Mouse (Mus musculus) hematopoietic multipotent progenitor cell, adult 10-12 weeks (in vitro differentiated cells): ENCODE results near the gene Zfp382. TPM values are rescaled to one million over a fixed set of nuclear protein-coding genes. Genes with fewer than 3 reads are reported as not detected.

Source experiments
- polyA plus RNA-seq: library from polyadenylated mRNA; stranded (reverse); fragments of >175 nt; gene quantifications from 2 replicates; pipeline ENCODE4 v1.2.3, GENCODE M21; 2012; ENCODE audit warnings: low replicate concordance

The Zfp382 gene
- polyA plus RNA-seq = 8.0 and 18.8 TPM in 2 replicates

DNA sequence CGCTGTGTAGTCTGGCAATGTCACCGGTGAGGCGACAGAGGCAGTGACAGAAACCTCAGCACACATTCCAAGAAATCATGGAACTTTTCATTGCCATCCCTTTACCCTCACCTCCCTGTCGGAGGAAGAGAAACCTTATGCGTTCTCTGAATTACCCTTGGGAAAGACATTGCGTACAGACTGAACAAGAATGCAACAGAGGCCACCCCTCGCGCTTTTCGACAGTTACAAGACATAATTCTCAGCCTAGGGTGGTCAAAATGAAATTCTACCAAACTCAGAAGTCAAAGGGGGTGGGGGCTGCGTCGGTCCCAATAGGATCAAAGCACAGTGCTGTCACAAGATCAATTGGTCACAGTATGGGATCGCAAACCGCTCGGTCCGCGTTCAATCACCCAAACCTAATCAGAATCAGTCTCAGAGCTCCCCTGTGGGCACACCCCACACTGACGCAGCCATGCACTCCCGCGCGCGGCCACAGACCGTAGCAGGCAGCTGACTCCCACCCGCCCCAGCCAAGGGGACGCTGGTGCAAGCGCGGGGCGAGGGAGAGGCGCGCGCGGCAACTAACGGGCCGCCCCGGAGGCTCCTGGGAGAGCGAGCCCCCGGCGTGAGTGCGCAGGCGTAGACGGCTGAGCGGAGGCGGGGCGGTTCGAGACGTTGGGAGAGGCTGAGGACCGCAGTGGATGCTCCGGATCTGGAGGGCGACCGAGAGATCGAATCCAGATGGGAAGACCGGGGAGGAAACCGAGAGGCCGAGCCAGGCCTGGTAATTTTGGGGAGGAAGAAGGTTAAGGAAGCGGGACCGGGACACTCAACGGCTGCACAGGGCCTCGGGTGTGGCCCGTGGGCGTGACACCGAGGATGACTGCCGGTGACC lies at the start of gene Zfp382:
Gene Zfp382 (plus strand): TSS at position 635 of the 880 bp plus-strand sequence.

DNA sequence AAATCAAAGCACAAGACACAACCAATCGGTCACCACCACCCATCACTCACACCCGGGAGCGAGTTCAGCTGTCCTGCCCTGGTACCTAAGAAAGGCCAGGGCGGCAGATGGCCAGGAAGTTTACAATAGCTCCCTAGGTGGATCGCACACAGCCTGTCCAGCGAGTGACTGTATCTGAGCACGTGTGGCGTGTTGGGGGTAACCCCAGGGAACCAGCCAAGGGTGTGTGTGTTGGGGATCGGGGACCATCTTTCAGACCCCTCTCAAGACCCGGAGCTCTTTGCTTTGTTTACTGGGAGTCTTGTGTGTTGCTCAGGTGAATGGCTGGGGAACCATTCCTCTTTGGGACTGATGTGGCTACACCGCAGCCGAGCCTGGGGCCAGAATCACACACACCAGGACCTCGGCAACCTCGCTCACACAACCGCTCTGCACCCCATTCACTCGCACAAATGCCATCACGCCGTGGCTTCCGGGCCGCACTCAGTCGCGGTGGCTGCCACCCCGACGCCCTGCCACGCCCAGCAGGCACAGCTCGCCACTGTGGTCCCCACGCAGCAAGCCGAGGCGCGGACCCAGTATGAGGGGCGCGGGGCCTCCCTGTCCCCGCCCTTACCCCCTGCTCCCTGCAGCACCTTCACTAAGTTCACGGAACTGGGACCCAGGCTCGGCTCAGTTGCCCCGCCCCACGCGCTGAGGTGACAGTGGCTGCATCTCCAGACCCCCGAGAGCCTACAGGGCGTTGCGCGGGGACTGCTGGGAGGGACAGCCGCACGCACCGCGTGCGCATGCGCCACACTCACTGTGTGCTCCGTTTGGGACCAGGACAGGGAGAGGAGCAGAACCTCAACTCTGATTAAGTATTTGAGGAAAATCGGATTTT lies 49.4 kb upstream of the Zfp382 start, which contains the start of gene Zfp82:
Gene Zfp82 (minus strand): TSS at position 755 of the 883 bp plus-strand sequence.

DNA sequence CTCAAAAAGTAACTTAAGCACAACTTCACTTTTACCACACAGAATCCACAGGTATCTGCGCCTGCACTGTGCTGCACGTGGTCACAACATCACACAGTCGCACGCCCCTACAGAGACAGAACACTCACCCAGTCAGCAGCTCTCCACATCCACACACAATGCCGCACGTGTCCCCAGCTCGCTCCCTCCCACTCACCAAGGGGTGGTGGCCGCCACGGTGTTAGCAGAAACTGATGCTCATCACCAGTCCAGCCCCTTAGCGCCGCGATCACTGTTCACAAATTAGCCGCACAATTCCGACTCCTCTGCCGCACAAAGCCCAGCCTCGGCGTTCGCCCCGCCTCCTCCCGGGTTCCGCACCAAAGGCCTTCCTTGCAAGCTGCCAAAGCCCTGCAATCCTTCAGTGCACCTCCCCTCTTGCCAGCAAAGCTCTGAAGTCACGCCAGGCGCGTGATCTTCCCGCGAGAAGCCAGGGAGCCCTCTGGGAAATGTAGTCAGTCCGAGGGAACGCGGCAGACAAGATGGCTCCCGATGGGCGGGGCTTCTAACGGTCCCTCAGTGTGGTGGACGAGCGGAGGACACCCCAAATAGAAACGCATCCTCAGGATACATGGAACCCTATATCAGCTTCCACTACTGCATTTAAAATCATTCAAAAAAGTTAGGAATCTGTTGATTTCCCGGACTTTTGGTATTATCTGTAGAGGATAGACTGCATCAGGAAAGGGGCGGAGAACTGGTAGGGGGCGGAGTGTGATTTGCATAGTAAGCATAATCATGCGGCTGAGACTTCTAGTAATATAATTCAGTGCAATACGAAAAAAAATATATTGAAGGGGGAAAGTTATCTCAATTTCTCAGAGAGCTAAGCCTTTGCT lies 31.4 kb upstream of the Zfp382 start, which contains the start of the genes Gm26920 and Zfp566:
Gene Gm26920 (minus strand): TSS at position 319 of the 878 bp plus-strand sequence.
Gene Zfp566 (minus strand): TSS at position 436 of the 878 bp plus-strand sequence.

DNA sequence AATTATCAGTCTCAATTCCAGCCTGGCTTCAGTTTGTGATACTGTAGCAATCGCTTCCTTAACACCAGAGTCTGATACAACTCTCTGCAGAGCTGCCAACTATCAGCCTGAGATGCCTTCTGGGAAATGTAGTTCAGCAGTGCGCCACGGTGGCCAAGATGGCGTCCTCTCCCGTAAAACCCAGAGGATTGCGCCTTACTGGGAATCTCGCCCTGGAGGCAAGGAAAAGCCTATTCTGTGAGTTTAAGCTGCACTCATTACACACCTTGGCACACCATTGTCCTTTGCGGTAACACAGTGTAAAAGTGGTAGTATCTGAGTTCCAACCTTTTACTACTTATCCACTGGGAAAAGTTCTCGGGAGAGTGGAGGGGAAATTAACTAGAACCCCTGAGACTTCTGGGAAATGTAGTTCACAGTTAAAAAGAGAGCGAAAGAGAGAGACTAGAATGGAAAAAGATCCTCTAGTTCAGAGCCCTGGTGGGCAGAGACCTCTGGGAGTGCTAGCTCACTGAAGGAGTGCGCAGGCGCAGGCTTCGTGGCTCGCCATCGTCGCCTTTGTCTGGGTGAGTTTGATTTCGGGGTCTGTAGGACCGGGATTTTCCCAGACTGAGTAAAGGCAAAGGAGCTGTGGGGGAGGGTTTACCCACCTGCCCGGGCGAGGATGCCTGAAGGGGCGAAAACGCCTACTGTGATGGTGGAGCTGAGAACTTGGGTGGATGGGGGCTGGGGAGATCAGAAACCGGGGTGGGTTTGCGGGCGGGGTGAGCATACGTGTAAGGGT lies 26.9 kb upstream of the Zfp382 start, which contains the start of gene Zfp260:
Gene Zfp260 (plus strand): TSS at position 132 of the 784 bp plus-strand sequence.

DNA sequence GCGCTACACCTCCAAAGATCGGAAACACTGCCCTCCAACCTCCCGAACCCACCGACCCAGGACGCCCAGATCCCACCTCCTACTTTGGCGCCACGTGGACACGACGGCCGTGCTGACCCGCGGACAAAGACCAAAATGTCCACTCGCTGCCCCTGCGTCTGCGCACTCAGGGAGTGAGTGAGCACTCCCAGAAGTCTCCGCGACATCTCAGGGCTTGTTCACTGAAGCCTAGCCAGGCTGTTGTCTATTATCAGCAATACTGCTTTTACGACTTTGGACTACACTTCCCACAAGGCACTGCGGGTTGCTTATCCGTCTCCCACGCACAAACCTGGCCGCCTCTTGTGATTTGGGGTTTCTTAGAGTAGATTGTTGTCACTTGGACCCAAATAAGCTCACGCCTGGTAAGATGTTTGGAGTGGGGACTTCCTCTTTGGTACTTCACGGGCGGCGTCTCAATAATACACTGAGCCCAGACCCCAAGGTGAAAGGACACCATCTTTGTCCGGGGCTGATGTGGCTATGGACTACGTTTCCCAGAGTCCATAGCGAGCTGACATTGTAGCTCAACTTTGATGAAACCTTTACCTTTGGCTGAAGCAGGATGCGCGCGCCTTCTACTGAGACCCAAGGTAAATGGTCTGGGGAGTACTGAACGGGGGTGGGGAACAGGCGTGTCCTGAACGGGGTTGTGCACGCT lies 48.0 kb downstream of the Zfp382 start, which contains the start of gene Zfp146:
Gene Zfp146 (minus strand): TSS at position 168 of the 700 bp plus-strand sequence.

DNA sequence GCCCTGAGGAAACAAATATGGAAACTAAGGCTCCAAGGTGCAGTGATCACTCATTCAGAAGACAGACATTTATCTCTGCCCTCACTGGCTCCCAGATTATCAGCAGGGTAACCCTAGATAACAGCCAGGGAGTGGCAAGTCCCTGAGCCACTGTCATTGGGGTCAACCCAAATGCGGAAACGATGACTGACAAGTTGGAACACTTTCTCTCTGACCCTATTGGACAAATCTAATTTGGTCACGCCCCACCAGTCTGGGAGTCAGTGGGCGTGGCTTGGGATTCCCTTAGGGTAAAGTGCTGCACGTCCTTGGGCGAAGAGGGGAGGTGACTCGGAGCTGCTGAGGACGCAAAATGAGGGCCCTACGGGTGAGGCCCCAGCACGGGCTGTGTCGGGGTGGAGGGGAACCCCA lies 62.1 kb downstream of the Zfp382 start, which contains the start of gene Cox7a1:
Gene Cox7a1 (plus strand): TSS at position 266 of the 411 bp plus-strand sequence.

Other genes with a start within 250 kb of the Zfp382 start
- 0.48 and 0.52 TPM in 2 replicates for gene Zfp27, start 215.4 kb upstream of the Zfp382 start, polyA plus RNA-seq
- gene Zfp383, start 213.7 kb upstream of the Zfp382 start, polyA plus RNA-seq = 0.18 and 0.31 TPM in 2 replicates
- gene Zfp74, start 167.9 kb upstream of the Zfp382 start, polyA plus RNA-seq = 3.1 and 10.3 TPM in 2 replicates
- 1.4 and 3.4 TPM in 2 replicates for gene Zfp568, start 138.0 kb upstream of the Zfp382 start, polyA plus RNA-seq
- 0.10 and 0.27 TPM in 2 replicates for gene Zfp14, start 70.6 kb upstream of the Zfp382 start, polyA plus RNA-seq
- gene Zfp82, start 49.0 kb upstream of the Zfp382 start, polyA plus RNA-seq = 0.17 and 0.33 TPM in 2 replicates
- gene Gm26920, start 31.5 kb upstream of the Zfp382 start, polyA plus RNA-seq = not detected in 2 replicates
- gene Zfp566, start 31.4 kb upstream of the Zfp382 start, polyA plus RNA-seq = 0.85 and 3.5 TPM in 2 replicates
- gene Zfp260, start 27.2 kb upstream of the Zfp382 start, polyA plus RNA-seq = 0.83 and 1.9 TPM in 2 replicates
- gene Zfp146, start 47.8 kb downstream of the Zfp382 start, polyA plus RNA-seq = 3.8 and 4.4 TPM in 2 replicates
- 1.1 and 1.4 TPM in 2 replicates for gene Cox7a1, start 62.2 kb downstream of the Zfp382 start, polyA plus RNA-seq
- gene Capns1, start 76.9 kb downstream of the Zfp382 start, polyA plus RNA-seq = 89.2 and 120 TPM in 2 replicates
- 34.0 and 41.8 TPM in 2 replicates for gene Polr2i, start 110.0 kb downstream of the Zfp382 start, polyA plus RNA-seq
- 19.3 and 21.9 TPM in 2 replicates for gene Tbcb, start 110.3 kb downstream of the Zfp382 start, polyA plus RNA-seq
- gene Ovol3, start 113.8 kb downstream of the Zfp382 start, polyA plus RNA-seq = not detected in 2 replicates
- not detected in 2 replicates for gene Thap8, start 158.2 kb downstream of the Zfp382 start, polyA plus RNA-seq
- gene Wdr62, start 158.5 kb downstream of the Zfp382 start, polyA plus RNA-seq = 5.0 and 25.2 TPM in 2 replicates
- gene Clip3, start 169.8 kb downstream of the Zfp382 start, polyA plus RNA-seq = 2.8 and 14.0 TPM in 2 replicates
- gene Alkbh6, start 186.8 kb downstream of the Zfp382 start, polyA plus RNA-seq = 114 and 225 TPM in 2 replicates
- gene Syne4, start 192.9 kb downstream of the Zfp382 start, polyA plus RNA-seq = 3.5 and 6.2 TPM in 2 replicates
- gene E130208F15Rik, start 199.8 kb downstream of the Zfp382 start, polyA plus RNA-seq = 1.2 and 3.5 TPM in 2 replicates
- 7.3 and 13.8 TPM in 2 replicates for gene Sdhaf1, start 202.0 kb downstream of the Zfp382 start, polyA plus RNA-seq
- 0.09 and 0.16 TPM in 2 replicates for gene Lrfn3, start 240.8 kb downstream of the Zfp382 start, polyA plus RNA-seq